Mouse (Mus musculus): ENCODE results near the gene Rbm47.

Rbm47 gene

GRCm38 (mm10) chr5:66156431-66156962 is 16.4 kb downstream of the Rbm47 start:
- DNase-seq: peak in 1 of 2 experiments; percentile 33

- DNase-seq: no peak
Measured at GRCm38 (mm10) chr5:66154616-66155015, 18.3 kb downstream of the Rbm47 start.

GRCm38 (mm10) chr5:66153486-66153885 is 19.4 kb downstream of the Rbm47 start:
- DNase-seq: no peak

GRCm38 (mm10) chr5:66151301-66152188 is 21.4 kb downstream of the Rbm47 start:
- DNase-seq: peak; percentile 59 to 72

GRCm38 (mm10) chr5:66150706-66151300 is 22.1 kb downstream of the Rbm47 start:
- DNase-seq: peak; percentile 78 to 81

GRCm38 (mm10) chr5:66150106-66150705 is 22.7 kb downstream of the Rbm47 start:
- DNase-seq: no peak

- no peak for DNase-seq
Measured at GRCm38 (mm10) chr5:66149571-66149970, 23.3 kb downstream of the Rbm47 start.

GRCm38 (mm10) chr5:66149111-66149510 is 23.8 kb downstream of the Rbm47 start:
- DNase-seq: no peak

GRCm38 (mm10) chr5:66147313-66147712 is 25.6 kb downstream of the Rbm47 start:
- no peak for DNase-seq

- DNase-seq: no peak
Measured at GRCm38 (mm10) chr5:66145583-66145982, 27.3 kb downstream of the Rbm47 start.

GRCm38 (mm10) chr5:66143093-66144032 is 29.6 kb downstream of the Rbm47 start:
- no peak for DNase-seq

GRCm38 (mm10) chr5:66141474-66141873 is 31.4 kb downstream of the Rbm47 start:
- DNase-seq: no peak

GRCm38 (mm10) chr5:66139634-66140295 is 33.2 kb downstream of the Rbm47 start:
- peak; percentile 52 to 55 for DNase-seq

- DNase-seq: no peak
Measured at GRCm38 (mm10) chr5:66139171-66139570, 33.7 kb downstream of the Rbm47 start.

GRCm38 (mm10) chr5:66138597-66138996 is 34.3 kb downstream of the Rbm47 start:
- DNase-seq: no peak

- no peak for DNase-seq
Measured at GRCm38 (mm10) chr5:66137250-66137649, 35.7 kb downstream of the Rbm47 start.

GRCm38 (mm10) chr5:66135853-66136210 is 37.1 kb downstream of the Rbm47 start:
- DNase-seq: no peak

- no peak for DNase-seq
Measured at GRCm38 (mm10) chr5:66135161-66135852, 37.6 kb downstream of the Rbm47 start.

- no peak for DNase-seq
Measured at GRCm38 (mm10) chr5:66134578-66134977, 38.3 kb downstream of the Rbm47 start.

- no peak for DNase-seq
Measured at GRCm38 (mm10) chr5:66128948-66129347, 44.0 kb downstream of the Rbm47 start.

- DNase-seq: no peak
Measured at GRCm38 (mm10) chr5:66125418-66125817, 47.5 kb downstream of the Rbm47 start.
